Mouse (Mus musculus) megakaryocyte progenitor cell, adult 5-6 weeks (primary cell): ENCODE data around the gene Msl1. TPM values are rescaled to one million over a fixed set of nuclear protein-coding genes. Genes with fewer than 3 reads are reported as not detected.

Source experiments
- ATAC-seq: replicated peaks from 2 replicates; pipeline ENCODE4 v1.8.0; 2016; ENCODE audit warnings: mild to moderate bottlenecking, moderate TSS enrichment, inconsistent platforms; ENCODE audit not compliant: poor library complexity
- total RNA-seq, 2 experiments: library from RNA; stranded (forward) in 1 of 2; stranded (reverse) in 1 of 2; fragments of 157-497, 149-512 nt in 1 of 2; fragments of 200-1000 nt in 1 of 2; gene quantifications; 2 replicates each; pipeline versions ENCODE4 v1.2.3 to v1.2.4; 2015 to 2017

The Msl1 gene
- total RNA-seq (2015), result 60.8 and 62.0 TPM in 2 replicates
- total RNA-seq (2017), result 76.3 and 99.9 TPM in 2 replicates

DNA sequence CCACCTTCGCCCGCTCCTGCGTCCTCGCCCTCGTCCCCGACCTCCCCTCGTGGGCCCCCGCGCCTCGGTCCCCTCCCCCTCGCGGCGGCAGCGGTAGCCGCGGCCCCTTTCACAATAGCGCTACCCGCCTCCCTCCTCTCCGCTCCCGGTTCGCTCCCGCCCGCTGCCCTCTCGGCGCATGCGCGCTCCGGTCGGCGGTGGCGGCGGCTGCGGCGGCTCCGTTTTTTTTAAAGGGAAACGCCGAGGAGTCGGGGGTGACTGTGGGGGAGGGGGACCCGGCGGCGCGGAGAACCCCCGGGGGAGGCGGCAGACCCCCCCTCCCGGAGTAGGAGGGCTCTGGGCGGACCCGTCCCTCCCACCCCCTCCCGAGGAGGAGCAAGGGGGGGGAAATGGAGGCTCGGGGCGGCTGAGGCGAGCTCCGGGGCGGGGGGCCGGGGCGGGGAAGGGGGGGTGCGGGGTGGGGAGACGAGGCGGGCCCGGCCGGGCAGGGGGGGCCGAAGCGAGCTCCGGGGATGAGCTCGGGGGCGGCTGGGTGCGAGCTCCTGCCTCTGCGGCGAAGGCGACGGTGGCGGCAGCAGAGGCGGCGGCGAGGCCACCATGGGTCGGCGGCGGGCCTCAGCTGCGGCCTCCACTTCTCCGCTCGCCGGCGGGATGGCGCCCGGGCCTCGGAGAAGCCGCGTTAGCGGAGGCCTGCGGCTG lies at the start of gene Msl1:
Gene Msl1 (plus strand): TSS at position 502 of the 699 bp plus-strand sequence.
- peak; percentile 63 for ATAC-seq

DNA sequence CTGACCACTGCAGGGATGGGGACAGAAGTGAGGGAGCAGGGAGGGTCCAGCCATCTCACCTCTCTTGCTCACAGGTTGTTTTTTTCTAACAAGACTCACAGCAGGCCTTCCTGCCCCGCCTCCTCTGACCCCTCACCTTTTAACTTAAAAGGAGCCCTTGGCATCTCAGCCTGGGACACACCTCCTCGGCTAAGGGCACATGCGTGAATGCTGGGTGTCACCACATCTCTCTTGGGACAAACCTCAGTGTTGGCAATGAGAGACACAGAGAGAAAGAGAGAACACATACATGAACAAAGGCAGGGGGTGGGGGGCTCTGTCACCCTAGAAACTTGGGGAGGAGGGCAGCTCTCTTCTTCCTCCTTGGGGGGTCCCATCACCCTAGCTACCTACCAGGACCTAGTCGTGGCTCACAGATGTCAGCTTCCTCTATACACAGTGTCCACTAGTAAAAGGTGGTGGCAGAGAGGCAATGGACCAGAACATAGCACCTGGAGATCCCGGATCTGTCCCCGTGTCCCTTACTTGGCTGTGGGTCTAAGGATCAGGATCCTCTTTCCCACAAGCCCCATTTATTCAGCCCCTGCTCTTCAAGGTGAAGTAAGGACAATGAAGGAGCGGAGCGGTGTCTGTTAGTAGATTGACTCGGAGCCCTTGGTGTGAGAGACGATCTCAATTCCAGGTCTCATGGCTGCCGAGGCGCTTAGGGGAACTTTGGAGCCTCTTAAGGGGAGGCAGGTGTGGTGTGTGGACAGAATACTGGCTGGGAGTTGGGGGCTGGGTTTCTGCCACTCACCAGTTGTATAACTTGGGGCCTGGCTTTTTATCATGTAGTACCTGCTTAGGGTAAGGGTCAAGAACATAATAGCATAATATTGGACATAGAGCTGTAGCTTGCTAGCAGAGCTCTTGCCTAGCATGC lies 49.1 kb upstream of the Msl1 start:
- no peak for ATAC-seq

DNA sequence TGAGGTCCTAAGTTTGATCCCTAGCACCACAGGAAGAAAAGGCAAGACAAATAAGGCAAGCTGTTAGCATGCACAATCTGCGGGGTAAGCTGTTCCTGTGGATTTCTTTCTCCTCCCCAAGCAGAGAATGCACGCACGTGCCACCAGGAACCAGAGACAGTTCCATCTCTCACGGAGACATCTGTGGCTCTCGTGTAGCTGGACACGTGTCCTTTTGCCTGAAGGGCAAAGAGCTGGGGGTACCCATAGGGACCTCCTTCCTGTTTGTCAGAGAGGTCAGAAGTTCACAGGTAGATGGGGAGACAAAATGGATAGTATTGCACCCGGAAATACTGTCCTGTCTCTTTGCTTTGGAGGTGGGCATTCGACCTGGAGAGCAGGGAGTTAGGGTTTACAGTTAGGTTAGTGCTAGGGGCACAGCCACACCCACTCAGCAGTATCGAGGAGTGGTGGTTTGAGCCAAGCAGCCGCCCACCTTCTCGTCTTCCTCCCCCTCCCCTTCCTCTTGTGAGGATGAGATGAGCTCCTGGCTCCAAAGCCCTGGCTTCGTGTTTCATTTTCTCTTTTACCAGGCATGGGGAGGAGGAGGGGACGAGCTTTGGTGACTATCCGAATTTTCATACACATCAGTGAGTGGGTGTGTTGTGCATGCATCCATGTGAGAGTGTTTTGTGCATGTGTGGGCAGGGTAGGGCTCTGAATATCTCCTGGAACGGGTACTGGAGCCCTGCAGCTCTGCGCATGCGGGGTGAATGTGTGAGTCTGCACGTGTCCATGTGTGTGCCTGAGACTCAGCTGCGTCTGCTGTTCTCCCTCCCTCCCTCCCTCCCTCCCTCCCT lies 48.2 kb upstream of the Msl1 start:
- peak; percentile 49 for ATAC-seq

DNA sequence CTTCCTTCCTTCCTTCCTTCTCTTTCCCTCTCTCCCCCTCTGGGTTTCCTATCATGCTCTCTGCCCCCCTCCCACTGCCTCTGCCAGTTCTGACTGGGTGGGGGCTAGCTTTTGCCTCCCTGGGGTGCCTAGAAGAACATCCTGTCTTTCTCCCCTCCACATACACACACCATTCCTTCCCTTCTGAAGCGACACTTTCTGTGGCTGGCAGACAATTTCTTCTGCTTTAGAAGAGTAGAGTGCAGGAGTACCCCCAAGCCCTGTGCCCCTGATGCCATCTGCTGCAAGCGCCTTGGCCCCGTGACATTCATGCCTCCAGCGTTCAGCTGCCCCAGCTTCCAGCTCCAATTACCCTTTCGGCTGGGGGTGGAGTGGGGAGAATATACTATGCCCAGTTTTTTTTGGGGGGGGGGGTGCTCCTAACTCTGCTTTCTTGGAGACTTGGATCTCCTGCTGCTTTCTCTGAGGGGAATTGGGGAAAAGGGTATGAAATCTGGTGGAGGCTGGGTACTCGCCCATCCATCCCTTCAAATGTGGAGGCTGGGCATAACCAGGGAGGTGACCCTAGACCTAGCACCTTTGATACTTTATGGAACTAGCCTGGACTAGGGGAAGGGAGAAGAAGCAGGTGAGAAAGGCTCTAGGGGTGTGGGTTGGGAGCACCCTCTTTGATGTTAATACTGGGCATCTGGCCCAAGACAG lies 47.4 kb upstream of the Msl1 start:
- ATAC-seq, result no peak

DNA sequence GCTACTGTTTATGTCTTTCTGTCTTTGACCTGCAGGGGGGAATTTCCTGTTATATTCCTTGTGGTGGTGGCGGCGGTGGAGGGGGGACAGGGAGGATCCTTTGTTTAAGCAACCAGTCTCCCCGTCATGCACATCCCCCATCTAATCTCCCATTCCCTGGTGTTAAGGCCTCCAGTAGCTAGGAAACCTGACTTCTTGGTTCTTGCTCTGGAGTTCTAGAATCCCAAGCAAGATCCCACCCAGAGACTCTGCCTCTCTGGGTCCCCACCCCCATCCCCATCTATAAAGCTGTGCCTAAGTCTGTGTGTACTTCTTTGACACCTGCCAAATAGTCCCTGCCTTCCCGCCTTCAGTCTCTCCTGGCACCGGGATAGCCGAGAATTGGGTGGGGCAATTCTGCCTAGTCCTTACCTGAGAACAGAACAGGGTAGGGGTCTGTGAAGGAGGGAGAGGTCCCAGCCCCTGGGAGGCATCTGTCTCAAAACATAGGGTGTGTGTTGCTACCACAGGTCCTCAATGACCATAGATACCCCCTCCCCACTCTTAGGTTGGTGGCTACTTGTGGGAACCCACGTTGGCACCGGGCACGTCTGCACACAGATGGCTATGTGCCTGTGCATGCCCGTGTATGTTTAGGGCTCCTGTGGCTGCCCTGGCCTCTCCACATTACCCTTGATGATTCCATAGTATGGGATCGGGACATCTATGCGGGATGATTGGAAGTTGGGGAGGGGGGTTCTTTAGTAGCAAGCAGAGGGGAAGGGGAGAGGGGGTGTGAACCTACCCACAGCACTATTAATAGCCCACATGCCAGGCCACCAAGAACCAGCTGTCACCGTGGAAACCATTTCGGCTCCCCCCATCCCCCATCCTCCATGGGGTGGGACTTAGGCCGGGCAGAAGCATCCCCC lies 46.6 kb upstream of the Msl1 start:
- ATAC-seq, result no peak

DNA sequence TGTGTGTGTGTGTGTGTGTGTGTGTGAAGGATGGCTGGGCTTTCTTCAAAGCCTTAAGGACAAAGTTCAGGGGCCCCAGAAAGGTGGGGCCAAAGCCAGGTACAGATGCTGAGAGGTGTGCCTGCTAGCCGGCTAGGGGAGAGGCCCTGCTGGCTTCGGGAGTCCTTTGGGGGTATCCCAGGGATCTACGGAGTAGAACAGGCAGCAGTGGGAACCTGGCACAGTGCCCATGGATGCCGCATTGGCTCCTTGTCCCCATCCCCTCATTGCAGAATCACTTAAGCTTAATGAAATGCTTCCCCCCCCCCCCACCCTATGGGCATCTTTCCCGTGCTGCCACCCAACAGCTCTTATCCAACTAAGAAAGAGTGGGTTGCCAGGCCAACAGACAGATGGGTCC lies 45.6 kb upstream of the Msl1 start:
- no peak for ATAC-seq

DNA sequence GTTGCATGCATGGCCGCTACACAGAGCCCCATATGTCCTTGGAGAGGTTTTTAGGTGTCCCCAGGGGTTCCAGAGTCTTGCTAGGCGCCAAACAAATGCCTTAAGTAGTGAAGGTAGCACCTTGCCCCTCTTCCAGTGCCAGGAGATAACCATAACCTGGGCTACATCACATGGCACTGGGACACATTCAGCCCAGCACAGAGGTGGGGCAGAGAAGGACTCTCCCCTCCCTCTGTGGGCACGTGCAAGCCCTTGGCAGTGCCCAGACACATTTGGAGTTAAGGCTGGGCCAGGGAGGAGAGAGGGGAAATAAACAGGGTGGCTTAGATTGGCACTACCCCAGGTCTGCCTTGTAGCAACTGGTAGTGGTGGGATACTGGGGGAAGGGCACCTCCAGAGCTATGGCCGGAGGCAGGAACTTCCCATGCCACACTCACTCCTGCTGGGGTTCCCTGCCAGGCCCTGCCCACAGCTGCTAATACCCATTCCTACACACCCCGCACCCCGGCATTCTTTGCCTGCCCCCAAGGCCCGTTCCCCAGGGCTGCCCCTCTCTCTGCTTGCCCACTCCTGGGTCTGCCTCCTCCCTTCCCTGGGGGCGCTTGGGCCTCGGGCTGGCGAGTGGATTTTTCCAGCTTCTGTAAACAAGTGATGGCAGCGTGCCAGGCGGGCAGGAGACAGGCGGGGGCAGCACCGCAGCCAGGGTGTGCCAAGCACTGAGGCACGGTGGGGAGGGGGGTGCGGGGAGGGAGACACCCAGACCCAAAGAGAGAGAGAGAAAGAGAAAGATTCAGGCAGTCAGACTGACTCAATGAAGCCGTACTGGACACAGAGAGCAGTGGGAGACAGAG lies 44.7 kb upstream of the Msl1 start:
- peak; percentile 30 for ATAC-seq

DNA sequence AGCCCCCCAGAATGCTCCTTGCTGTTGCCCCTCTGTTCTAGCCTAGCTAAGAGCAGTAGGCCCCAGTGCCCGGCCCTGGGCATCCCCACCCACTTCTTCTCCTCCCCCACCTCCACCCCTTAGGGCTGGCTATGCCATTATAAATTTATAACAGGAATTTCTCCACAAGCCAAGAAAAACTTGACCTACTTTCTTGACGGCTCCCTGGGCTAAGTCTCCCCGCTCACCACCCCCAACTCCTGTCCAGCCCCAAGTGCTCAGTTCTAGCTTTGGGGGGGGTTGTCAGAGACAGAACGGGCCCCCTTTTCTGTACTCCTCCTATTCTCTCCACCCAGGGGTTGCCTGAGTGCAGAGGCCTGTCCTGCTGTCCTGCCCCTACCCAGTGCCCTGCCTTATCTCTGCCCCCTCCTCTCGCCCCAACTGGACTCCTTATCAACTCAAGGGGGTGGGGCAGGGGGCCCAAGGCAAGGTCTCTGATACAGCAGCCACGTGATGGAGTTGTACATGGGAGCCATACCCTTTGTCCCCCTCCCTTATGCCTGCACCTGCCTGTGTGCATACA lies 44.0 kb upstream of the Msl1 start:
- ATAC-seq, result 0 out of 2 replicates have a peak, but pooled peaks have one; percentile 1

DNA sequence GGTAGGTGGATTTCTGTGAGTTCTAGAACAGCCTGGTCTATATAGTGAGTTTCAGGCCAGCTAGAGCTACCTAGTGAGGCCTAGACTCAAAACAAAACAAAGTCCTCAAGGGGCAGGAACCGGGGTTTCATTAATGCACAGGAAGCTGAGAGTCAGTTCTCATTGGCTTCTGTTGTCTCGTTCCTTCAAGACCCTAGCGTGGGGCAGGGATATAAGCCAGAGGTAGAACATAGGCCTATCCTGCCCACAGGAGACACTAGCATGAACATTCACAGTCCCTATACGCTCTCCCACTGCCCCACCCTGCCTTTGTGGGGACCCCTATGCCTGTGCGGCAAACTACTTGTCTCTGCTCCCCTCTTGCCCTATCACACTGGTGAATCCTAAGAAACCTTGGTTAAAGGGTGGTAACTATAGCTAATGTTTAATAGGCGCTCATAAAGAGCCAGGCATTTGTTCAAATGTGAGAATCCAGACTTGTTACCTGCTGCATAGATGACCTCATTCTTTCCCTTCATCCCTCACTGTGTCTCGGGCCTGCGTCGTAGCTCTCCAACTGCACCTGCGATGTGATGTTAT lies 42.7 kb upstream of the Msl1 start:
- no peak for ATAC-seq

DNA sequence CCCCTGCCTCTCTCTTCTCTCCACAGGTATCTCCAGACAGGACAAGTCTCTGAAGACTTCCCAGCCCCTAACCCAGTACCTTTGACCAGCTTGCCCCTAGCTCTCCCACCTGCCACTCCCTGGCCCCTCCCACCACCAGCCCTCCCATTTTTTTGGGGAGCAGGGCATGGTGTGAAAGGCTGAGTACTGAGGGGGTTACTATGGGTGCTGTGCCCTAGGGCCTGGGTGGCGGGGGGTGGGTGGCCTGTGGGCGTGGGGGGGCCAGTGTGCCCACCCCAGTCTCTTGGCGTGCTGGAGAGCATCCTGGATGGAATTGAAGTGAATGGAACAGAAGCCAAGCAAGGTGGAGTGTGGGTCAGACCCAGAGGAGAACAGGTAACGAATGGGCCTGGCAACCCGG lies 42.1 kb upstream of the Msl1 start:
- ATAC-seq, result no peak

DNA sequence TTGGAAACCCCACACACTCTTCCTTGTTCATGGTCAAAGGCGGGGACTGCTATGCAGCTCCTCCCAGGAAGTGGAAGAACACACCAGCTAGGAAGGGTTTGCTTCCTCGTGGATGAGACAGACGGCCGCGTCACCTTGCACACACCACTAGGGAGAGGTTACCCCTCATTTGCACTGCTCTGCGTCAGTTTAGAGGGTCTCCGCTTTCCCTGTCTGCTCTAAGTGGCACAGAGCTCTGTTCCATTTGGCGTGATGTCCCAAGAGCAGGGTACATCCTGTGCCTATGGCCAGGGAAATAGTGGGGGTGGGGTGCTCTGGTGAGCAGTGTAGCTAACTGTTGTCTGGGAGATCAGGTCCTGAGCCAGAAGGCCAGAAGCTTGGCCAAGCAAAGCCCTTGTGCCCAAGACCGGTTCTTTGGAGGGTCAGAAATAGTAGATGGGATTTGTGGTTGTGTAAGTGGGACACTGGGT lies 41.1 kb upstream of the Msl1 start:
- ATAC-seq, result no peak

DNA sequence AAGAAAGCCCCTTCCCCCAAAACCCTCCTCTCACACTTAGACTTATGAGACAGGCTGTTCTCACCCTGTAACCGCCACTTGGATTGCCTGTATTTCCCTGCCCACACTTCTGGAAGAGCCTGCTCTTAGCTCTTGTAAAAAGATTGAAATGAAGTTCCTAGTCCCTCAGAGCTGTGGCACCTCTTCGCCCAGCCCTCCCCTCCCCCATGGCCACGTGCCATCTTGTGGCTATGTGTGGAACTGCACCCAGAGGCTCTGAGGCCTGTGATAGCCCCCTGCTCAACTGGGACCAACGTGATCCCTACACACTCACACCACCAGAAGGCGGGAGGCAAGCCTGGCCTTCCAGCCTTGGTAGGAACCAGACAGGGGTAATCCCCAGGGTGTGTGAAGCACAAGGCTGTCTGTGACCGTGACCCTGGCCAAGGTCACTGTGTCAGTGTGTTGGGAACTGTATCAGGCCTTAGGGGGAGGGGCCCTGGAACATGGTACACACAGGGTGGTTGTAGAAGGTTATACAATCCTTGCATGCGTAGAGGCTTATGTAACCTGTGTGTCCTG lies 40.6 kb upstream of the Msl1 start:
- peak; percentile 69 for ATAC-seq

DNA sequence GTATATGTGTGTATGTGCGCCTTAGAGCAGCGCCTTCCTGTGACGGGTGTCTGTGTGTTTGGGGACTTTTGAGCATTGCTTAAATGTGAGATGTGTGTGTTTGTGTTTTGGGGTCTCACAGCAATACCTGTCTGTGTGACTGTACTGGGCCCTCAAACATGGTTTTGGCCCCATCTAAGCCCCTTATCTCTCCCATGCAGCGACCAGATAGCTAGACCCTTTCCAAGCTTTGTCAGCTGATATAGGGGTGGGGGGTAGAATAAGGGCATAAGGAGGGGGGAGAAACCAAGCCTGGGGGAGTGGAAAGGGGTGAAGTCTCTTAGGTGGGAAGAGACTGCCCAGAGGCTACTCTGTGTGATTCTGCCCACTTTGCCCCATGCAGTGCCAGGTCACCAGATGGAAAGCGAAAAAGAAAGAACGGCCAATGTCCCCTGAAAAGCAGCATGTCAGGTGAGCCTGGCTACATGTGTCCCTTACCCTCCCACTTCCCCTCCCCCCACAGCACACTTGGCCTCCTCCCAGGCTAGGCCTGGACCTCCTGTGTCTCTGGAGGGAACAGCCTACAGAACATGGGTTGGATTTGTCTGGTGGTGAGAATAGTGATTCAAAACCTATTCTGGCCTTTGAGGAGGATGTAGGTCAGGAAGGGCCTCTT lies 39.5 kb upstream of the Msl1 start:
- ATAC-seq, result no peak

DNA sequence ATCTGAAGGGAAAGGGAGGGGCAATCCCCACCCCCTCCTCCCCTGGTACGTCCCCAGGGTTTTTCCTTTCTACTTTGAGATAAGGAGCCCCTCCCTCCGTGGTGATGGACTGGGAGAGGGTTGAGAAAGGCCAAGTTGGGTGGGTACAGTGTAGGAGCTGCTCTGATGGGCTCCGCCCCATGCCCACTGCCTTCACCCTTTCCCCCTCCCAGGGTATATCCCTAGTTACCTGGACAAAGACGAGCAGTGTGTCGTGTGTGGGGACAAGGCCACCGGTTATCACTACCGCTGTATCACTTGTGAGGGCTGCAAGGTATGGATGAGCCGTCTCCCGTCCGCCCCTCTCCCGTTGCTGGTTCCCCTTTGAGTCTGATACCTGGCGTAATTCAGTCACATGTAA lies 38.6 kb upstream of the Msl1 start:
- no peak for ATAC-seq

DNA sequence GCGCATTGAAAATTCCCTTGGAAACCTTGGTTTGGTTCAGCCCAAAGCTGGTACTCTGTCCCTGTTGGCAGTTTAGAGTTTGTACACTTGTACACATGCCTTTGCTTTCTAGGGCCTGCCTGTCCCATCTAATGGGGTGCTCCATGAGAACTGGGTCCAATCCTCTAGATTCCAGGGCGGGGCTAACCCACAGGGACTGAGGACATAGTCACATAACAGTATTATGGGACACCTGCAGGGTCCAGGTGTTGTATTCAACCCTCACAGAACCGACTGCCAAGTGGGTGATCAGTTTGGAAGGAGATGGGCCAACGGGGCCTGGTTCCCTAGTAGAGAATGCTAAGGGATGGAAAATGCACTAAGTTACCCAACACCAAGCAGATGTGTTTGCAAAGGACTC lies 33.4 kb upstream of the Msl1 start:
- ATAC-seq, result no peak

DNA sequence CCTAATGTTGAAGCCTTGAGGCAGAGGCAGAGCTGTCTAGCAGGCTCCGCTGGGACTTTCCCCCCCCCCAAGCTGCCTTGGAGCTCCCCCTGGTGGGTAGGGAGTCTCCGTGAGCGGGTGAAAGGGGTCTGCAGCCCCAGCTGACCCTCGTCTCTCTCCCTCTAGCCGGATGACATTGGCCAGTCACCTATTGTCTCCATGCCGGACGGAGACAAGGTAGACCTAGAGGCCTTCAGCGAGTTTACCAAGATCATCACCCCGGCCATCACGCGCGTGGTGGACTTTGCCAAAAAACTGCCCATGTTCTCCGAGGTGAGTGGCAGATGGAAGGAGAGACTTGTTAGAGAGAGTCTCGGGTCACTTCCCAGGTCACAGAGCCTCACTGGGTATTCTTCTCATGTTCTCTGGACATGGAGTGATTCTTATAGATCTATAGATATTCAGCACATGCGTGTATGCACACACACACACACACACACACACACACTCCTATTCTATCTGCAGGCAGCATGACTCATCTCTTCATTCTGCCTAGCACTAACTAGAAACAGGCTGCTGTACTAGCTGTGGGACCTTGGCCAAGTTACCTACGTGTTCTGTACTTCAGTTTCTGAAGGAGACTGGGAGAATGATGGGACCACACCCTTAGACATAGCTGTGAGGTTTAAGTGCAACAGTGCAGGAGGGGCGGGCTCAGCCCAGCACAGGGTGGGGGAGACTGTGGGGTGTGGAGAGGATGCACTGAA lies 32.4 kb upstream of the Msl1 start:
- ATAC-seq, result peak; percentile 38; the same call in 1 of the 2 replicates
